Mouse (Mus musculus) heart, postnatal 0 days (tissue): ENCODE results near the gene Zbtb38.

Experiments
- CTCF ChIP-seq: IDR thresholded peaks from 2 replicates; pipeline ENCODE4 v1.5.1; 2016; ENCODE audit warnings: antibody characterized with exemption, control low read depth, low read depth
- EP300 ChIP-seq: IDR thresholded peaks from 2 replicates; pipeline ENCODE4 v1.6.1; 2016; ENCODE audit warnings: antibody characterized with exemption, low read depth

DNA sequence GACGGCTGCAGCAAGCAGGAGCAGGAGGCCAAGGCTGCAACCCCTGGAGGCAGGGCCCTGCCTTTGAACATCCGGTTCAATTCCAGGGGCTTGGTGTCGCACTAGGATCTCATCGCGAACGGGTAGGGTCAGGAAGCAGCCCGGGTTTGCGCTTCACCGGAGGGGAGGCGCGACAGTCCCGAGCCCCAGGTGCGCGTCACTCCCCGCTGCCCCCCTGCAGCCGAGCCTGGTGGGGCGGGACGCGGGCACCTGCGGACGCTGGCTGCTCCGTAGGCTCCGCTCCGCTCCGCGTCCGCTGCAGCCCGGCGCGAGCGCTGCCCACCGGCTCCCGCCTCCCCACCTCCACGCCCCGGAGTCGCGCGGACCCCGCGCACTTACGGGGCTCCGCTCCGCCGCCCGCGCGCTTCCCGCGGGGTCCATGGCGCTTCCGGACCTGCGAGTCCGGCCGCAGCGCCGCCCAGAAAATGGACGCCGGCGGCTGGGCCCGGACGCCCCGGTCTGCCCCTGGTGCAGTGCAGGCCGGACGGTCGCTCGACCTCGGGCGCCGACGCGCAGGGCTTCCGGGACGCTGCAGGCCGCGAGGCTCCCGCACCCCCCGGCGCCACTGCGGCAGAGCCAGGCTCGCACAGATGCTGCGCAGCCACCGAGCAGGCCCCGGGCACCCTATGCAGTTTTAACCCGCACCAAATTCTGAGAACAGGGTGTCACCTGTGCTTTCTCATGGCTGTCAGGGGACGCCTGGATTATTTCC is 33.0 kb downstream of the Zbtb38 start:
- no peak for TF ChIP-seq CTCF
- no peak for TF ChIP-seq EP300
